In genomic region chr15:62106518-62106975, GRCm38 (mm10) we compare ENCODE assay signal across 8 mouse cellular contexts.
DNase-seq lines count a peak whose midpoint lies in the region; ATAC-seq lines count a peak whose summit lies in the region.

No protein-coding gene starts in this region.

- H3K9ac ChIP-seq in hindbrain, embryonic 12.5 days = no peak overlapping the region

- peak; percentile 87 for ATAC-seq in hindbrain, embryonic 12.5 days (ENCODE audit: low FRiP score)

- no peaks in the 10 kb centered on the region for H3K36me3 ChIP-seq in hindbrain, embryonic 12.5 days

- 0 out of 2 replicates have a peak, but pooled peaks cover 8% of the 10 kb centered on the region for H3K27me3 ChIP-seq in hindbrain, embryonic 12.5 days

- no peak overlapping the region for H3K27ac ChIP-seq in hindbrain, embryonic 12.5 days

- H3K4me2 ChIP-seq in hindbrain, embryonic 12.5 days (replicated peaks) = no peak overlapping the region

- WGBS in hindbrain, embryonic 12.5 days = 3% methylated on average over 5 of the region's 5 CpGs

- H3K4me3 ChIP-seq in hindbrain, embryonic 12.5 days = no peak overlapping the region

- DNase-seq in Muller cell, postnatal 12 days (ENCODE audit: inconsistent ontology term) = peak; percentile 85
- peak; percentile 73 for DNase-seq in cerebellum, adult 9-11 months
- DNase-seq in frontal cortex, postnatal 25 days (ENCODE audit: low spot score in 2 of 2) = peak; percentile 47 to 59
- peak; percentile 56 to 57 for DNase-seq in layer of hippocampus, postnatal 36 days
- peak; percentile 90 for DNase-seq in lung, postnatal 14 days
- DNase-seq in ovary, postnatal 36 days (ENCODE audit: low spot score) = peak; percentile 85
- DNase-seq in urinary bladder, postnatal 25 days (ENCODE audit: low spot score) = peak; percentile 71

- peaks cover 16% of the 10 kb centered on the region for H3K4me1 ChIP-seq in hindbrain, embryonic 12.5 days

- no peaks in the 10 kb centered on the region for H3K9me3 ChIP-seq in hindbrain, embryonic 12.5 days (replicated peaks)
